Mouse (Mus musculus) bone marrow, adult 2 months (tissue): ENCODE data around the gene Ahcyl2.

ENCODE experiments used
- CTCF ChIP-seq: fragments of 200-500 bp; IDR thresholded peaks from 2 replicates; pipeline ENCODE4 v1.5.1; 2011; ENCODE audit warnings: low read length, control low read depth; ENCODE audit not compliant: control insufficient read depth, insufficient read depth
- POLR2A ChIP-seq: fragments of 200-500 bp; IDR thresholded peaks from 2 replicates; pipeline ENCODE4 v1.6.1; 2011; ENCODE audit warnings: low read depth, mild to moderate bottlenecking, control low read depth, low read length, borderline replicate concordance; ENCODE audit not compliant: control insufficient read depth

- no peak for TF ChIP-seq POLR2A
- TF ChIP-seq CTCF: no peak
These were observed 35.2 kb downstream of the Ahcyl2 start for GRCm38 (mm10) chr6:29802979-29803378.
